Mouse (Mus musculus): ENCODE results near the gene Zcchc2.
A peak's percentile ranks its signal among the peaks of the same experiment; 100 is the strongest.

Gene Zcchc2

GRCm38 (mm10) chr1:105997282-105997681 is 7.1 kb downstream of the Zcchc2 start:
- DNase-seq (ENCODE audit: low read depth, low spot score) = peak; percentile 20
- Histone ChIP-seq H3K27me3 (ENCODE audit: control insufficient read depth, insufficient read depth, low read length, poor library complexity, severe bottlenecking) (no peaks in the 10 kb centered on the region), H3K36me3 (ENCODE audit: control insufficient read depth, insufficient read depth, low read length, poor library complexity, severe bottlenecking) (no peaks in the 10 kb centered on the region; the same call in 1 of the 2 replicates)

GRCm38 (mm10) chr1:105999802-106000201 is 9.6 kb downstream of the Zcchc2 start:
- Histone ChIP-seq H3K36me3 (ENCODE audit: control insufficient read depth, insufficient read depth, low read length, poor library complexity, severe bottlenecking) (peaks cover 6% of the 10 kb centered on the region; the same call in 1 of the 2 replicates), H3K27me3 (ENCODE audit: control insufficient read depth, insufficient read depth, low read length, poor library complexity, severe bottlenecking) (no peaks in the 10 kb centered on the region)
- DNase-seq (ENCODE audit: low read depth, low spot score) = no peak

GRCm38 (mm10) chr1:106007581-106007980 is 17.4 kb downstream of the Zcchc2 start:
- DNase-seq (ENCODE audit: low read depth, low spot score) = no peak
- H3K36me3 ChIP-seq (ENCODE audit: control insufficient read depth, insufficient read depth, low read length, poor library complexity, severe bottlenecking) = peaks cover 18% of the 10 kb centered on the region
- H3K27me3 ChIP-seq (ENCODE audit: control insufficient read depth, insufficient read depth, low read length, poor library complexity, severe bottlenecking) = no peaks in the 10 kb centered on the region

GRCm38 (mm10) chr1:106011097-106011496 is 20.9 kb downstream of the Zcchc2 start:
- DNase-seq (ENCODE audit: low read depth, low spot score) = no peak
- Histone ChIP-seq H3K27me3 (ENCODE audit: control insufficient read depth, insufficient read depth, low read length, poor library complexity, severe bottlenecking) (no peaks in the 10 kb centered on the region), H3K36me3 (ENCODE audit: control insufficient read depth, insufficient read depth, low read length, poor library complexity, severe bottlenecking) (peaks cover 12% of the 10 kb centered on the region)

GRCm38 (mm10) chr1:106013759-106014158 is 23.6 kb downstream of the Zcchc2 start:
- H3K27me3 ChIP-seq (ENCODE audit: control insufficient read depth, insufficient read depth, low read length, poor library complexity, severe bottlenecking) = no peaks in the 10 kb centered on the region
- peaks cover 17% of the 10 kb centered on the region for H3K36me3 ChIP-seq (ENCODE audit: control insufficient read depth, insufficient read depth, low read length, poor library complexity, severe bottlenecking)
- no peak for DNase-seq (ENCODE audit: low read depth, low spot score)

GRCm38 (mm10) chr1:106016262-106016661 is 26.1 kb downstream of the Zcchc2 start:
- Histone ChIP-seq H3K36me3 (ENCODE audit: control insufficient read depth, insufficient read depth, low read length, poor library complexity, severe bottlenecking) (peaks cover 16% of the 10 kb centered on the region), H3K27me3 (ENCODE audit: control insufficient read depth, insufficient read depth, low read length, poor library complexity, severe bottlenecking) (no peaks in the 10 kb centered on the region)
- no peak for DNase-seq (ENCODE audit: low read depth, low spot score)

- H3K27me3 ChIP-seq (ENCODE audit: control insufficient read depth, insufficient read depth, low read length, poor library complexity, severe bottlenecking) = no peaks in the 10 kb centered on the region
- peak; percentile 56 for DNase-seq (ENCODE audit: low read depth, low spot score)
- peaks cover 30% of the 10 kb centered on the region for H3K36me3 ChIP-seq (ENCODE audit: control insufficient read depth, insufficient read depth, low read length, poor library complexity, severe bottlenecking)
Measured at GRCm38 (mm10) chr1:106019854-106020253, 29.6 kb downstream of the Zcchc2 start.

GRCm38 (mm10) chr1:106022998-106023397 is 32.8 kb downstream of the Zcchc2 start:
- DNase-seq (ENCODE audit: low read depth, low spot score) = no peak

GRCm38 (mm10) chr1:106024254-106024653 is 34.0 kb downstream of the Zcchc2 start:
- peaks cover 28% of the 10 kb centered on the region for H3K36me3 ChIP-seq (ENCODE audit: control insufficient read depth, insufficient read depth, low read length, poor library complexity, severe bottlenecking)
- DNase-seq (ENCODE audit: low read depth, low spot score) = no peak
- H3K27me3 ChIP-seq (ENCODE audit: control insufficient read depth, insufficient read depth, low read length, poor library complexity, severe bottlenecking) = no peaks in the 10 kb centered on the region

More at GRCm38 (mm10) chr1:106022998-106023397, 32.8 kb downstream of the Zcchc2 start:
- no peaks in the 10 kb centered on the region for H3K27me3 ChIP-seq (ENCODE audit: control insufficient read depth, insufficient read depth, low read length, poor library complexity, severe bottlenecking)
- peaks cover 27% of the 10 kb centered on the region for H3K36me3 ChIP-seq (ENCODE audit: control insufficient read depth, insufficient read depth, low read length, poor library complexity, severe bottlenecking)

GRCm38 (mm10) chr1:106024778-106025177 is 34.6 kb downstream of the Zcchc2 start:
- Histone ChIP-seq H3K27me3 (ENCODE audit: control insufficient read depth, insufficient read depth, low read length, poor library complexity, severe bottlenecking) (no peaks in the 10 kb centered on the region), H3K36me3 (ENCODE audit: control insufficient read depth, insufficient read depth, low read length, poor library complexity, severe bottlenecking) (peaks cover 31% of the 10 kb centered on the region)
- no peak for DNase-seq (ENCODE audit: low read depth, low spot score)

GRCm38 (mm10) chr1:106029769-106030168 is 39.6 kb downstream of the Zcchc2 start:
- no peaks in the 10 kb centered on the region for H3K27me3 ChIP-seq (ENCODE audit: control insufficient read depth, insufficient read depth, low read length, poor library complexity, severe bottlenecking)
- peaks cover 7% of the 10 kb centered on the region; the same call in 1 of the 2 replicates for H3K36me3 ChIP-seq (ENCODE audit: control insufficient read depth, insufficient read depth, low read length, poor library complexity, severe bottlenecking)
- DNase-seq (ENCODE audit: low read depth, low spot score) = peak; percentile 6

- Histone ChIP-seq H3K36me3 (ENCODE audit: control insufficient read depth, insufficient read depth, low read length, poor library complexity, severe bottlenecking) (peaks cover 7% of the 10 kb centered on the region; the same call in 1 of the 2 replicates), H3K27me3 (ENCODE audit: control insufficient read depth, insufficient read depth, low read length, poor library complexity, severe bottlenecking) (no peaks in the 10 kb centered on the region)
- DNase-seq (ENCODE audit: low read depth, low spot score) = peak; percentile 61
Measured at GRCm38 (mm10) chr1:106030331-106030730, 40.1 kb downstream of the Zcchc2 start.

- no peaks in the 10 kb centered on the region for H3K27me3 ChIP-seq (ENCODE audit: control insufficient read depth, insufficient read depth, low read length, poor library complexity, severe bottlenecking)
- peaks cover 7% of the 10 kb centered on the region; the same call in 1 of the 2 replicates for H3K36me3 ChIP-seq (ENCODE audit: control insufficient read depth, insufficient read depth, low read length, poor library complexity, severe bottlenecking)
- DNase-seq (ENCODE audit: low read depth, low spot score) = peak; percentile 35
Measured at GRCm38 (mm10) chr1:106030886-106031285, 40.7 kb downstream of the Zcchc2 start.

- peak; percentile 57 for DNase-seq (ENCODE audit: low read depth, low spot score)
- Histone ChIP-seq H3K27me3 (ENCODE audit: control insufficient read depth, insufficient read depth, low read length, poor library complexity, severe bottlenecking) (no peaks in the 10 kb centered on the region), H3K36me3 (ENCODE audit: control insufficient read depth, insufficient read depth, low read length, poor library complexity, severe bottlenecking) (peaks cover 7% of the 10 kb centered on the region; the same call in 1 of the 2 replicates)
Measured at GRCm38 (mm10) chr1:106031908-106032307, 41.7 kb downstream of the Zcchc2 start.

GRCm38 (mm10) chr1:106034776-106035175 is 44.6 kb downstream of the Zcchc2 start:
- no peaks in the 10 kb centered on the region for H3K27me3 ChIP-seq (ENCODE audit: control insufficient read depth, insufficient read depth, low read length, poor library complexity, severe bottlenecking)
- no peak for DNase-seq (ENCODE audit: low read depth, low spot score)

More at GRCm38 (mm10) chr1:106034776-106035175, 44.6 kb downstream of the Zcchc2 start:
- peaks cover under 1% of the 10 kb centered on the region; the same call in 1 of the 2 replicates for H3K36me3 ChIP-seq (ENCODE audit: control insufficient read depth, insufficient read depth, low read length, poor library complexity, severe bottlenecking)
